Mouse (Mus musculus): ENCODE results near the gene Nr4a3. TPM values are rescaled to one million over a fixed set of nuclear protein-coding genes. Genes with fewer than 3 reads are reported as not detected.

Nr4a3 gene
- polyA plus RNA-seq, 1 experiment: not detected

DNA sequence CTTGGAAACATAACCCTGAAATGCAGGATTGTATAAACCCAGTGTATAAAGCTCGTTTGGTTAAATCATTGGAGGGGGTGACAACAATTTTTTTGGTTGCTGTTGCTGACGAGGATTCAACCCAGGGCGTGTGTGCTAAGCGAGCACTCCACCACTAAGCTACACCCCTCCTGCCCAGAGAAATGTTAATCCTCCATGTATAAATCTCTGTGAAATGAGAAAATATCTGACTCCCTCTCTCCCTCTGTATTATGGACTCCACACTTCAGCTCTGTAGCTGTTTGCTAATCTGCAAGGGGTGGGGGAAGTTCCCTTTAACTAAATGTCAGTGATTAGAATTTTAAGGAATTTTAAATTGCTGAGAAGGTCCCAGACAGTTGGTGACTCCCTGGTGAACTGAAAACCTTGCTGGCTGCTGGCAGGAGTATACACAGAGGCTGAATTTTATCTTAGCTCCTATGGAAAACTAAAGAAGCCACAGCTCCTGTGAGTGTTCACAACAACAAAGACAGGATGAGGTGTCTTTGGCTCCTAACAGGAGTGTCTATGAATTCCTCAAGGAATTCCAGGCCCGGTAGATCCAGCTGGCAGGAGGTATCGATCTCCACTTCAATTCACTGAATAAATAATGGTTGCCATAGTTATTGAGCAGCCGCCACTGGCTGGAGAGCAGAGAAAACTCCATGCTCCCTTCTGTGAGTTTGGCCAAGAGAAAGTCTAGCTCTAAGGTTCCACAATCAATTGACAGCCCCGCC is 34.5 kb downstream of the Nr4a3 start:
- peaks cover 4% of the 10 kb centered on the region; the same call in 1 of the 2 replicates for H3K4me1 ChIP-seq (ENCODE audit: control insufficient read depth, insufficient read depth, low read length)
- no peak overlapping the region for H3K27ac ChIP-seq (ENCODE audit: insufficient read depth, low read depth, low read length)
- TF ChIP-seq POLR2A (IDR thresholded peaks at IDR 0.05; ENCODE audit: insufficient read depth, low read depth, low read length) (no peak), CTCF (IDR thresholded peaks at IDR 0.05; ENCODE audit: insufficient read depth, low read depth, low read length) (no peak)
- WGBS: 65% methylated on average over 8 of the region's 8 CpGs
- no peak overlapping the region for H3K4me3 ChIP-seq (ENCODE audit: insufficient read depth, low read depth, low read length)

DNA sequence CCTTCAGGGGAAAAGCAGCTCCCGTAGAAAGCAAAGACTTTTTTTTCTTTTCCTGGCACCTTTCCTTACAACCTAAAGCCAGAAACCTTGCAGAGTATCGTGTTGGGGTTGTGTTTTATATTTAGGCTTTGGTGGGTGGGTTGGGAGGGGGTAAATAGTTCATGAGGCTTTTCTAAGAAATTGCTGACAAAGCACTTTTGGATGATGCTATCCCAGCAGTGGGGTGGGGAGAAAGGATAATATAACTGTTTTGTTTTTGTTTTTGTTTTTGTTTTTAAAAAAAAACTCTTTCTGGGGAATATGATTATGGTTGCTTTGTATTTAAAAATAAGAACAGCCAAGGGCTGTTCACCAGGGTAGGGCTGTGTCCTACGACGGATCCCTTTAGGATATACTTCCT is 38.5 kb downstream of the Nr4a3 start:
- H3K4me1 ChIP-seq (ENCODE audit: control insufficient read depth, insufficient read depth, low read length): no peaks in the 10 kb centered on the region
- WGBS: 86% methylated on average over 4 of the region's 4 CpGs
- H3K27ac ChIP-seq (ENCODE audit: insufficient read depth, low read depth, low read length): no peak overlapping the region
- H3K4me3 ChIP-seq (ENCODE audit: insufficient read depth, low read depth, low read length): no peak overlapping the region
- no peak for TF ChIP-seq POLR2A (IDR thresholded peaks at IDR 0.05; ENCODE audit: insufficient read depth, low read depth, low read length)
- TF ChIP-seq CTCF (IDR thresholded peaks at IDR 0.05; ENCODE audit: insufficient read depth, low read depth, low read length): no peak

DNA sequence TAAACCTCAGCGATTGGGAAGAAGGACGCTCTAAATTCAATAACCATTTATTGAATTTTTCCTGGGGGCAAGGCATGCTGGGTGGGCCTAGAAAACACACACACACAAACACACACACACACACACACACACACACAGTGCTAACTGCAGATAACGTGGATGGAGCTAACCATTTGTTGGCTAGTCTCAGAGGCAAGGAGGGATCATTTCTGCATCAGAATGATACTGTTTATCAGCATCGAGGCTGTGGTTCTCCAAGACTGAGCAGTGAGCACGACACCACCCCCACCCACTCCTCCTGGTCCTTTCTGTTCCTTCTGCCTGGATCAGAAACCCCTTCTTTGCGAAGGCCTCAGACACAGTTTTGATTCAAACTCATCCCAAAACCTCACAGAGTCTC is 41.7 kb downstream of the Nr4a3 start:
- Histone ChIP-seq H3K4me3 (ENCODE audit: insufficient read depth, low read depth, low read length) (no peak overlapping the region), H3K27ac (ENCODE audit: insufficient read depth, low read depth, low read length) (no peak overlapping the region), H3K4me1 (ENCODE audit: control insufficient read depth, insufficient read depth, low read length) (no peaks in the 10 kb centered on the region)
- WGBS: 68% methylated on average over 6 of the region's 6 CpGs
- no peak for TF ChIP-seq CTCF (IDR thresholded peaks at IDR 0.05; ENCODE audit: insufficient read depth, low read depth, low read length)
- TF ChIP-seq POLR2A (IDR thresholded peaks at IDR 0.05; ENCODE audit: insufficient read depth, low read depth, low read length): no peak

DNA sequence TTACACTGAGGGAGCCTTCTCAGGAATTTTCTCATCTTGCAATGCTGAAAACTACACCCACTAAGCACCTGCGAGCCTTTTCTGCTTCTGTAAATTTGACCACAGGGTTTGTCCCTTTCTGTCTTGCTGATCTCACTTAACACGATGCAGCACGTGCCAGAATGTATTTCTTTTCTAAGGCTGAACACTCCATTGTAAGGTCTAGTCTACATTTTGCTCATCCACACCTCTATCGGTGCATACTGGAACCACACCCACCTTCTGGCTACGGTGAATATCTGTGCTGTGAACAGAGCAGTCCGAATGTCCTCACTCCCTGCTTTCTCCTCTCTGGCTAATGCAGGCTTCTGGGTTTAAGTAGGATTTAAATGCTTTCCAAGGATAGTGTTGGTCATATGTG is 42.5 kb downstream of the Nr4a3 start:
- Histone ChIP-seq H3K4me3 (ENCODE audit: insufficient read depth, low read depth, low read length) (no peak overlapping the region), H3K27ac (ENCODE audit: insufficient read depth, low read depth, low read length) (no peak overlapping the region), H3K4me1 (ENCODE audit: control insufficient read depth, insufficient read depth, low read length) (no peaks in the 10 kb centered on the region)
- TF ChIP-seq POLR2A (IDR thresholded peaks at IDR 0.05; ENCODE audit: insufficient read depth, low read depth, low read length) (no peak), CTCF (IDR thresholded peaks at IDR 0.05; ENCODE audit: insufficient read depth, low read depth, low read length) (no peak)
- WGBS: 85% methylated on average over 6 of the region's 6 CpGs

DNA sequence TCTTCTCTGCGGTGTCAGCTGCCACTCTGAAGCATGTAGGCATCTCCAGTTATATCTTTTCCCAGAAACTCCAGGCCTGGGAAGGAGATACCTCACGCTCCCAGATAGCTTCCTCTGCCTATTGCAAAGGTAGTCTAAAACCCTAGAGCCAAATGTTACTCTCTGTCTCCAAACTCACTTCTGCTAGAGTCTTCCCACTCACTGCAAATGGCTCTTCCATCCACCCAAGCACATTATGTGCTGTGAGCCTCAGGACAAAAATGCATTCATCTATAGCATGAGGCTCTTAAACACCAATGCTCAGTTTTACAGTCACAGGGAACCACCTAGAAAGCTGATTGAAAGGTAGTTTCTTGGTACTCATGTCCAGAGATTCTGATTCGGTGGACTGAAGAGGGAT is 48.3 kb downstream of the Nr4a3 start:
- TF ChIP-seq POLR2A (IDR thresholded peaks at IDR 0.05; ENCODE audit: insufficient read depth, low read depth, low read length) (no peak), CTCF (IDR thresholded peaks at IDR 0.05; ENCODE audit: insufficient read depth, low read depth, low read length) (no peak)
- H3K4me3 ChIP-seq (ENCODE audit: insufficient read depth, low read depth, low read length): no peak overlapping the region
- no peaks in the 10 kb centered on the region for H3K4me1 ChIP-seq (ENCODE audit: control insufficient read depth, insufficient read depth, low read length)
- WGBS: 93% methylated on average over 3 of the region's 3 CpGs
- H3K27ac ChIP-seq (ENCODE audit: insufficient read depth, low read depth, low read length): no peak overlapping the region

DNA sequence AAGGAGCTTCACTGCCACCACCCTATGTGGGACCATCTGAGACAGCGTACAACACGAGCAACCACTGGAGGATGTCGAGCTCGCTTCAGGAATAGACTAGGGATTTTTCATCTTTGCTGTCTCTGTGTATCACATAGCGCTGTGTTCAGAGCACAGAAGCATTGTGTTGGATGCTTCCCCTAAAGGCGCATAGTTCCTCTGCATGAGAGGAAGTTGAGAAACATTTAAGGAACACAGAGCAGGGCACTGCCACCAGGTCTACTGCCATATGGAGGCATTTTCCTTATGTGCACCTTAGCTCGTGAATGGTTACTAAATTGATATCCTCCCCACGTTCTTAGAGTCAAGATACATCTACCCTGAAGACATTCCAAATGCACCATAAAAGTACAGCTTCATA is 55.3 kb downstream of the Nr4a3 start:
- H3K4me1 ChIP-seq (ENCODE audit: control insufficient read depth, insufficient read depth, low read length): no peaks in the 10 kb centered on the region
- 75% methylated on average over 8 of the region's 8 CpGs for WGBS
- H3K27ac ChIP-seq (ENCODE audit: insufficient read depth, low read depth, low read length): no peak overlapping the region
- no peak for TF ChIP-seq CTCF (IDR thresholded peaks at IDR 0.05; ENCODE audit: insufficient read depth, low read depth, low read length)
- no peak for TF ChIP-seq POLR2A (IDR thresholded peaks at IDR 0.05; ENCODE audit: insufficient read depth, low read depth, low read length)
- H3K4me3 ChIP-seq (ENCODE audit: insufficient read depth, low read depth, low read length): no peak overlapping the region

DNA sequence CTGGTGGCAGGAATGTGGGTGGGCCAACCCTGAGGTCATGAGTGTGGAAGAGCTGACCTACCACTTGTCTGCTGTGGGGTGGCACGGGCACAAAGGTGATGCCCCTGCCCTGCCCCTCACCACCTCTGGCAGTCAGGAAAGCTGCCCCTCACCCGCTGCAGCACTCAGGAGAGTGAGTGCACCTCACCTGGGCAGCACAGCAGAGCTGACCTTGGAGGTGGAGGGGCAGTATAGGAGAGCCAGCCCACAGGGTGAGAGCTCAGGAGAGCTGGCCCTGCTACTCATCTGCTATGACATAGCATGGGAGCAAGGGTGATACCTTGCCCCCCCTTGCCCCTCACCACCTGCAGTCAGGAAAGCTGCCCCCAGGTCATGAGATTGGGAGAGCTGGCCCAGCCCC is 57.0 kb downstream of the Nr4a3 start:
- 89% methylated on average over 2 of the region's 2 CpGs for WGBS

DNA sequence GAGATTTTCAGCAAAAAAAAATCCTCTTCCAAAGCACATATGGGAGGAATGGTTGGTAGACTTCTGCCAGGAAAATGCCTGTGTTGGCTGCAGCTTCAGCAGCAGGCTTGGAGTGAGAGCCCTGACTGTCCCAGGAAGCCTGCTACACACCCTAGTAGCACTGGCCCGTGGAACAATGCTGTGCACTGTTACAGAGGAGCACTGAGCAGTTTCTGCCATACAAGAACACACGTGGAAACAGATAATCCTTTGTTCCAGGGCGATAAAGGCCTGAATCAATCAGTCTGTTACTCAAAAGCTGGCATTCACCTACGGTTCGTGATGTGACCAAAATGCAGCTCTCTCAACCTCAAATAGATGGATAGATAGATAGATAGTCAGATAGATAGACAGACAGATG is 60.4 kb downstream of the Nr4a3 start:
- no peak overlapping the region for H3K27ac ChIP-seq (ENCODE audit: insufficient read depth, low read depth, low read length)
- no peak for TF ChIP-seq POLR2A (IDR thresholded peaks at IDR 0.05; ENCODE audit: insufficient read depth, low read depth, low read length)
- no peak for TF ChIP-seq CTCF (IDR thresholded peaks at IDR 0.05; ENCODE audit: insufficient read depth, low read depth, low read length)

More for the DNA sequence above, 57.0 kb downstream of the Nr4a3 start:
- H3K4me3 ChIP-seq (ENCODE audit: insufficient read depth, low read depth, low read length): no peak overlapping the region
- H3K27ac ChIP-seq (ENCODE audit: insufficient read depth, low read depth, low read length): no peak overlapping the region
- TF ChIP-seq CTCF (IDR thresholded peaks at IDR 0.05; ENCODE audit: insufficient read depth, low read depth, low read length): no peak
- TF ChIP-seq POLR2A (IDR thresholded peaks at IDR 0.05; ENCODE audit: insufficient read depth, low read depth, low read length): no peak
- no peaks in the 10 kb centered on the region for H3K4me1 ChIP-seq (ENCODE audit: control insufficient read depth, insufficient read depth, low read length)

DNA sequence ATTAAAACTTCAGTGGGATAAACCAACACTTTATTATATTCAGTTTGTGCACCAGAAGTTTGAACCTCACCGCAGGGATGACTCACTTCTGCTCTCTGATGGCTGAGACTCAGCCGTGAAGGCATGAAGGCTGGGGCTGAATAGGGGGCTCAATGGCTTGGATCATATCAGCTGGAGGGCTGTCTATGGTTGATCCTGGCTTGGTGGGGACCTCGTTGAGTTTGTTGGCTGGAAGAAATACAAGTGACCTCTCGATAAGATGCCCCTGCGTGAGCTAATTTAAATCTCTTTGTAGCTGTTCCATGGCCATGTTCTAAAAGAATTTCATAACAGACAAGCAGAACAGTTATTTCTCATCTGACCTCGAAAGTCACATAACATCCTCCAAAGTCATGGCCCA is 62.1 kb downstream of the Nr4a3 start:
- Histone ChIP-seq H3K27ac (ENCODE audit: insufficient read depth, low read depth, low read length) (no peak overlapping the region), H3K4me1 (ENCODE audit: control insufficient read depth, insufficient read depth, low read length) (no peaks in the 10 kb centered on the region), H3K4me3 (ENCODE audit: insufficient read depth, low read depth, low read length) (no peak overlapping the region)
- WGBS: 87% methylated on average over 6 of the region's 6 CpGs
- TF ChIP-seq POLR2A (IDR thresholded peaks at IDR 0.05; ENCODE audit: insufficient read depth, low read depth, low read length): no peak
- TF ChIP-seq CTCF (IDR thresholded peaks at IDR 0.05; ENCODE audit: insufficient read depth, low read depth, low read length): no peak

More for the DNA sequence above, 60.4 kb downstream of the Nr4a3 start:
- 63% methylated on average over 5 of the region's 5 CpGs for WGBS
- no peak overlapping the region for H3K4me3 ChIP-seq (ENCODE audit: insufficient read depth, low read depth, low read length)
- no peaks in the 10 kb centered on the region for H3K4me1 ChIP-seq (ENCODE audit: control insufficient read depth, insufficient read depth, low read length)
